Mouse (Mus musculus): ENCODE data around the gene Gm49339.
"Not testable (repeated sequence)": the region's sequence is repeated elsewhere in the genome, so short reads cannot be mapped to it uniquely, and the experiment has no call there.

GRCm38 (mm10) chr10:51463800-51464199 is 16.6 kb upstream of the Gm49339 start:
- not testable (repeated sequence) for TF ChIP-seq EP300, CTCF (IDR thresholded peaks at IDR 0.05; ENCODE audit: low read depth)

Measured in liver, postnatal 0 days (tissue).